Mouse (Mus musculus): ENCODE measurements around the gene Slc35f3. TPM values are rescaled to one million over a fixed set of nuclear protein-coding genes. Genes with fewer than 3 reads are reported as not detected.

The Slc35f3 gene
- polyA plus RNA-seq, 1 experiment from 2014 or later: 0.98 TPM

- Histone ChIP-seq H3K9me3 (replicated peaks; ENCODE audit: control insufficient read depth, low read length) (no peaks in the 10 kb centered on the region), H3K9ac (ENCODE audit: low read length) (no peak overlapping the region), H3K36me3 (ENCODE audit: control insufficient read depth, insufficient read depth, low read length) (no peaks in the 10 kb centered on the region), H3K4me3 (replicated peaks; ENCODE audit: low read length) (no peak overlapping the region), H3K27me3 (ENCODE audit: control insufficient read depth, insufficient read depth, low read length) (no peaks in the 10 kb centered on the region), H3K4me1 (ENCODE audit: control insufficient read depth, insufficient read depth, low read length) (no peaks in the 10 kb centered on the region), H3K27ac (ENCODE audit: low read length) (no peak overlapping the region), H3K4me2 (ENCODE audit: low read depth, low read length) (no peak overlapping the region)
- ATAC-seq (ENCODE audit: insufficient read depth, low FRiP score): no peak
- WGBS: 56% methylated on average over 4 of the region's 4 CpGs
Measured at GRCm38 (mm10) chr8:126273066-126273465, 25.3 kb upstream of the Slc35f3 start.

DNA sequence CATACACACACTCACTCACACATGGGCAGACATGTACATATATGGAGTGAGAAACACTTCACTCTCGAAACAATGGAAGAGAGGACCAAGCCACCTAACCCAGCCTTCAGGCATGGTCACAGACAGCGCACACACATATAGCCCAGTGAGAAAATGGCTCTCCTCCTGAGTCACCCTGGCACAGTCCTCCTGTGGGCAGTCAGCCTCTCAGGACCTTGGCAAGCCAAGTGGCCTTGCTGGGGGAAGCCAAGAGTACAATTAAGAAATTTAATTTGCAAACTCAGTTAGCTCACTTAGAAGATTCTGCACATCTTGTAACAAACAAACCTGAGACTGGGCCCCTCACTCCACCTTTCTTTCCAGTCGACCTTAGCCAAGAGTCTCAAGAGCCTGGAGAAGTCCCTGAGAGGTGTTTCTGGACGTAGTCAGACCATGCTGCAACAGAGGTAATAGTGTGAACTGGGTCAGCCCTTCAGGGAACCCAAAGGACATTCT lies 23.4 kb upstream of the Slc35f3 start:
- no peak overlapping the region for H3K27ac ChIP-seq (ENCODE audit: low read length)
- no peaks in the 10 kb centered on the region for H3K27me3 ChIP-seq (ENCODE audit: control insufficient read depth, insufficient read depth, low read length)
- H3K4me3 ChIP-seq (replicated peaks; ENCODE audit: low read length): no peak overlapping the region
- 62% methylated on average over 4 of the region's 4 CpGs for WGBS
- H3K9ac ChIP-seq (ENCODE audit: low read length): no peak overlapping the region
- no peaks in the 10 kb centered on the region for H3K4me1 ChIP-seq (ENCODE audit: control insufficient read depth, insufficient read depth, low read length)
- no peaks in the 10 kb centered on the region for H3K36me3 ChIP-seq (ENCODE audit: control insufficient read depth, insufficient read depth, low read length)
- H3K4me2 ChIP-seq (ENCODE audit: low read depth, low read length): no peak overlapping the region
- no peaks in the 10 kb centered on the region for H3K9me3 ChIP-seq (replicated peaks; ENCODE audit: control insufficient read depth, low read length)
- no peak for ATAC-seq (ENCODE audit: insufficient read depth, low FRiP score)

GRCm38 (mm10) chr8:126275886-126276285 lies 22.5 kb upstream of the Slc35f3 start:
- Histone ChIP-seq H3K4me1 (ENCODE audit: control insufficient read depth, insufficient read depth, low read length) (no peaks in the 10 kb centered on the region), H3K9me3 (replicated peaks; ENCODE audit: control insufficient read depth, low read length) (no peaks in the 10 kb centered on the region), H3K4me3 (replicated peaks; ENCODE audit: low read length) (no peak overlapping the region), H3K36me3 (ENCODE audit: control insufficient read depth, insufficient read depth, low read length) (no peaks in the 10 kb centered on the region), H3K27me3 (ENCODE audit: control insufficient read depth, insufficient read depth, low read length) (no peaks in the 10 kb centered on the region), H3K27ac (ENCODE audit: low read length) (no peak overlapping the region), H3K9ac (ENCODE audit: low read length) (no peak overlapping the region), H3K4me2 (ENCODE audit: low read depth, low read length) (no peak overlapping the region)
- ATAC-seq (ENCODE audit: insufficient read depth, low FRiP score): no peak
- 73% methylated on average over 4 of the region's 4 CpGs for WGBS

DNA sequence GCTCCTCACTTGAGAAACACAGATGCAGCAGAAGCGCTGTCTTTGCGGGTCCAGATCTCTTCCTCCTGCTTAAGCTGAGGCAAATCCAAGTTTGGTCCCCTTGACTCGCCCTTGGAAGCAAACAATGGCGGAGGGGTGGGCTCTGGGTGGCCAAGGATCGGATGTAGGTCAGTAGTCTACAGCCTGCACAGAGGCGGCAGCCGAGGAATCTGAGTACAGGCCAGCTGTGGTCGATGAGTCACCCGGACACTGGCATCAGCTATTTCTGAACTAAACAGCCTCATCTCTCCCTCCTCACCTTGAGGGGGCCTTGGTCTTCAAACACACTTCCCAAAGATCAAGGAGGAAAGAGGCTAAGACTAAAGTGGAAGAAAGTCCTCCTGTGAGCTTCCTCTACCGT lies 6.4 kb upstream of the Slc35f3 start:
- no peak for ATAC-seq (ENCODE audit: insufficient read depth, low FRiP score)
- Histone ChIP-seq H3K4me3 (replicated peaks; ENCODE audit: low read length) (no peak overlapping the region), H3K9ac (ENCODE audit: low read length) (no peak overlapping the region), H3K36me3 (ENCODE audit: control insufficient read depth, insufficient read depth, low read length) (no peaks in the 10 kb centered on the region), H3K27ac (ENCODE audit: low read length) (no peak overlapping the region), H3K9me3 (replicated peaks; ENCODE audit: control insufficient read depth, low read length) (no peaks in the 10 kb centered on the region), H3K27me3 (ENCODE audit: control insufficient read depth, insufficient read depth, low read length) (no peaks in the 10 kb centered on the region), H3K4me2 (ENCODE audit: low read depth, low read length) (no peak overlapping the region), H3K4me1 (ENCODE audit: control insufficient read depth, insufficient read depth, low read length) (no peaks in the 10 kb centered on the region)
- 71% methylated on average over 10 of the region's 10 CpGs for WGBS

DNA sequence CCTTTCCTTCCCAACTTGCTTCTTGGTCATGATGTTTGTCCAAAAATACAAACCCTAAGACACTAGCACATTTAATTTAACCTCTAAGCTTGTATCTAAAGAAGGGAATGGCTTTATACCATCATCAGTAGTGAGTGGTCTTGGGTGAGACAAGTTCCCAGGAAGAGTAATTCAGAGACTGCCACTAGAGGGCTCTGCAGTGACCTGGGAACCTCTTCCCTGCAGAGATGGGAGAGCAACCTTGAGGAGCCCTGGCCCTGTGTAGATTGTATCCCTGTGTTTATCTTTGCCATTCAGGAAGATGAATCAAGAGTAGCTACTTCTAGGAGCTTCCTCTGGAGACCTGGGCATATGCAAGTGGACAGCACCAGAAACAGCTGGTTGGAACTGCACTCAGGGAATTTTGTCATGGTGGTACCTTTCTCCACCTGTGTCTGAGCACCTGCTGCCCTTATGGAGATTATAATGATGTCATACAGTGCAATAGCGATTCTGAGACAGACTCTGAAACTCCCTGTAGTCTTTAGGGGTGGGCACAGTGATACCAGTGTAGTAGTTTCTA lies 993 bp upstream of the Slc35f3 start:
- H3K9ac ChIP-seq (ENCODE audit: low read length): no peak overlapping the region
- no peak overlapping the region for H3K27ac ChIP-seq (ENCODE audit: low read length)
- no peak overlapping the region for H3K4me3 ChIP-seq (replicated peaks; ENCODE audit: low read length)
- peaks cover 5% of the 10 kb centered on the region for H3K27me3 ChIP-seq (ENCODE audit: control insufficient read depth, insufficient read depth, low read length)
- H3K36me3 ChIP-seq (ENCODE audit: control insufficient read depth, insufficient read depth, low read length): no peaks in the 10 kb centered on the region
- ATAC-seq (ENCODE audit: insufficient read depth, low FRiP score): peak; percentile 16; the same call in 1 of the 2 replicates
- WGBS: 28% methylated on average over 1 of the region's 1 CpGs
- 0 out of 2 replicates have a peak, but pooled peaks cover 6% of the 10 kb centered on the region for H3K4me1 ChIP-seq (ENCODE audit: control insufficient read depth, insufficient read depth, low read length)
- no peak overlapping the region for H3K4me2 ChIP-seq (ENCODE audit: low read depth, low read length)
- H3K9me3 ChIP-seq (replicated peaks; ENCODE audit: control insufficient read depth, low read length): no peaks in the 10 kb centered on the region

DNA sequence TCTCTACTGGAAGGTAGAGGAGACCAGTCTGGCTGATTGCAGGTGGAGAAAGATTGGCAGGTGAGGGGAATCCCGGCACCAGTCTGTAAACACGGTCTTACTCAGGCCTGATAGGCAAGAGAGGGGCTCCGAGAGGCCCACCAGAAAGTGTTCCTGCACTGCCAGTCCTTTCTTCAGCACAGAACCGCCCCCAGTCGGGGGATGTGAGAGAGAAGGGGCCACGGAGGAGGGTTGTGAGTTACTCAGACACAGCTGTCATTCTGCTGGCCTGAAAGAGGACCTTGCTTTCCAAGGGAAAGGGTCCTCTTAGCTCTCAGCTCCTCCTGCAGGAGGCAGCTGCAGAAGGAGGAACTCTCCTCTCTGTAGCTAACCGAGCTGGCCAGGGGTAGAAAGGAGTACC lies 975 bp downstream of the Slc35f3 start:
- ATAC-seq (ENCODE audit: insufficient read depth, low FRiP score): no peak
- Histone ChIP-seq H3K4me1 (ENCODE audit: control insufficient read depth, insufficient read depth, low read length) (0 out of 2 replicates have a peak, but pooled peaks cover 6% of the 10 kb centered on the region), H3K27ac (ENCODE audit: low read length) (no peak overlapping the region), H3K4me3 (replicated peaks; ENCODE audit: low read length) (0 out of 2 replicates have a peak overlapping the region, but pooled peaks have one; percentile 52), H3K9me3 (replicated peaks; ENCODE audit: control insufficient read depth, low read length) (no peaks in the 10 kb centered on the region), H3K4me2 (ENCODE audit: low read depth, low read length) (no peak overlapping the region), H3K36me3 (ENCODE audit: control insufficient read depth, insufficient read depth, low read length) (no peaks in the 10 kb centered on the region), H3K27me3 (ENCODE audit: control insufficient read depth, insufficient read depth, low read length) (peaks cover 5% of the 10 kb centered on the region), H3K9ac (ENCODE audit: low read length) (no peak overlapping the region)
- 13% methylated on average over 7 of the region's 7 CpGs for WGBS

GRCm38 (mm10) chr8:126300350-126300749 lies 2.0 kb downstream of the Slc35f3 start:
- Histone ChIP-seq H3K27ac (ENCODE audit: low read length) (no peak overlapping the region), H3K4me2 (ENCODE audit: low read depth, low read length) (no peak overlapping the region), H3K4me1 (ENCODE audit: control insufficient read depth, insufficient read depth, low read length) (0 out of 2 replicates have a peak, but pooled peaks cover 6% of the 10 kb centered on the region), H3K36me3 (ENCODE audit: control insufficient read depth, insufficient read depth, low read length) (no peaks in the 10 kb centered on the region), H3K4me3 (replicated peaks; ENCODE audit: low read length) (no peak overlapping the region), H3K27me3 (ENCODE audit: control insufficient read depth, insufficient read depth, low read length) (peaks cover 5% of the 10 kb centered on the region), H3K9me3 (replicated peaks; ENCODE audit: control insufficient read depth, low read length) (no peaks in the 10 kb centered on the region), H3K9ac (ENCODE audit: low read length) (no peak overlapping the region)
- ATAC-seq (ENCODE audit: insufficient read depth, low FRiP score): no peak
- 79% methylated on average over 5 of the region's 5 CpGs for WGBS

- Histone ChIP-seq H3K4me1 (ENCODE audit: control insufficient read depth, insufficient read depth, low read length) (0 out of 2 replicates have a peak, but pooled peaks cover 6% of the 10 kb centered on the region), H3K36me3 (ENCODE audit: control insufficient read depth, insufficient read depth, low read length) (no peaks in the 10 kb centered on the region), H3K4me3 (replicated peaks; ENCODE audit: low read length) (no peak overlapping the region), H3K27ac (ENCODE audit: low read length) (no peak overlapping the region), H3K9me3 (replicated peaks; ENCODE audit: control insufficient read depth, low read length) (no peaks in the 10 kb centered on the region), H3K9ac (ENCODE audit: low read length) (no peak overlapping the region), H3K27me3 (ENCODE audit: control insufficient read depth, insufficient read depth, low read length) (peaks cover 5% of the 10 kb centered on the region), H3K4me2 (ENCODE audit: low read depth, low read length) (no peak overlapping the region)
- WGBS: 85% methylated on average over 6 of the region's 6 CpGs
- no peak for ATAC-seq (ENCODE audit: insufficient read depth, low FRiP score)
Measured at GRCm38 (mm10) chr8:126301580-126301979, 3.2 kb downstream of the Slc35f3 start.

DNA sequence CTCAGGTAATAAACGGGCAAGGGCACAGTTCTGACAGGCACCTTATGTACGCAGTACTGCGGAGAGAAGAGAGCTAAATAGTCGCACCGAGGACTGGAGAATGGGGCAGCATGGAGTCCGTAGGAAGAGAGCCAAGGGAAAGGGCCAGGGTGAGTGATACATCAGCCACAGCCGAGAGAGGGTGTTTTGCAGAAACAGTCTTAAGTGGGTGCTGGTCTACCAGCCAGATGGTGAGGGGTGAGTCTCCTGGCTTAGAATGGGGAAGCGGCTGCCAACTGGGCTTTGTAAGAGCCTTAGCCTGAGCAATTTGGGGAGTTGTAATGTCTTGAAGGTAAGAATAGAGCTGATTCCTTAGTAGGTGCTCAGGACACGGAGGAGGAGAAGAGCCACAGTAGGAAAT lies 8.8 kb downstream of the Slc35f3 start:
- no peak overlapping the region for H3K4me2 ChIP-seq (ENCODE audit: low read depth, low read length)
- H3K36me3 ChIP-seq (ENCODE audit: control insufficient read depth, insufficient read depth, low read length): no peaks in the 10 kb centered on the region
- H3K9me3 ChIP-seq (replicated peaks; ENCODE audit: control insufficient read depth, low read length): no peaks in the 10 kb centered on the region
- 74% methylated on average over 9 of the region's 9 CpGs for WGBS
- no peak overlapping the region for H3K27ac ChIP-seq (ENCODE audit: low read length)
- no peak for ATAC-seq (ENCODE audit: insufficient read depth, low FRiP score)
- H3K4me1 ChIP-seq (ENCODE audit: control insufficient read depth, insufficient read depth, low read length): 0 out of 2 replicates have a peak, but pooled peaks cover 2% of the 10 kb centered on the region
- no peak overlapping the region for H3K4me3 ChIP-seq (replicated peaks; ENCODE audit: low read length)
- no peaks in the 10 kb centered on the region; the same call in 1 of the 2 replicates for H3K27me3 ChIP-seq (ENCODE audit: control insufficient read depth, insufficient read depth, low read length)
- H3K9ac ChIP-seq (ENCODE audit: low read length): no peak overlapping the region
